Mouse (Mus musculus): Measurements from ENCODE around the gene Atrnl1.

The Atrnl1 gene

DNA sequence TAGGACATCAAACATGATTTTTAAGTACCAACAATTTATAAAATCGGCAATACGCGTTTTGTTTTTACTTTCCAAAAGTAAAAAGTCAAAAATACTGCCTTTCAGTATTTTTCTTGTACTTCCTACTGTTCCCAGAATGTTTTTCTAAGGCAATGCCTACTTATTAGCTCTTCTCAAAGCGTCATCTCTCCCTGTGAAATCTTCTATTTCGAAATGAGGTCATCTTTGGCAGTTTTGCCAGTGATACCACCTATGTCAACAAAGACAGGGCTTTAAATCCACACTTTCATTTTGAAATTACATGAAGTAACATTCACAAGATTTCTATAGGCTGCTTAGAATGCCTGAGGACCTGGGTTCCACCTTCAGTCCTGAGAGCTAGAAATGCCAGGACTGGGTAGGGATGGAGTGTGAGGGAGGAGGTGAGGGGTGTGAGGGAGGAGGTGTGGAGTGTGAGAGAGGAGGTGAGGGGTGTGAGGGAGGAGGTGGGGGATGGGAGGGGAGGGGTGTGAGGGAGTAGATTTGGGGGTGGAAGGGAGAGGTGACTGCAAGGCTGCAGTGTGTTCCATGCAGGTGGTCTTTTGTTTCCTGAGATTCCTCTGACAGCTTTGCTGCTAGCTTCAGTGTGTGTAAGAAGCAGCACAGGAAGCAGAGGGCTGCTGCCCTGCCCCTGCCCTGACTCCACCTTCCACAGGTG, 315.5 kb downstream of the Atrnl1 start:
- DNase-seq (ENCODE audit: low spot score), result no peak

DNA sequence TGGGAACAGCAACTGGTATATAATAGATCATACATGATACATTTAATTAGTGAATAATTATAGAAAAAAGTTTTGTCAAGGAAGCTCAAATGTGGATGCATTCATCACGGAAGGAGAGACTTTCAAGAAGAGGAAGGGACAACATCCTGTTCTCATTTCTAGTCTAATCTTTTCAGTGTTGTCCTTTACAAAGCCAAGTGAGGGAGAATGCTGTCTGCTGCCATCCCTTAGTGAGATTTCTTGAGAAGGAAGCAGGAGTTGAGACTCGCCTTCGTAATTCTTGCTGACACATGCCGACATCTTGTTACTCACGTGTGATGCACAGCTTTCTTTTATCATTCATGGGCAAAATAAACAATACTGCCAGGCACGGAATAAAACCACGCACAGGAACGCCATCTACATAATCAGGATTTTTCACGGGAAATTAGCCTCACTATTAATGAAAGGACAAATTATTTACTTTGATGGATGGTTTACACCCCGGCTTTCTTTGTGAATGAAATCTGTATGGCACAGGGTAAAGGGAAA, 316.2 kb downstream of the Atrnl1 start:
- no peak for DNase-seq (ENCODE audit: low spot score)

DNA sequence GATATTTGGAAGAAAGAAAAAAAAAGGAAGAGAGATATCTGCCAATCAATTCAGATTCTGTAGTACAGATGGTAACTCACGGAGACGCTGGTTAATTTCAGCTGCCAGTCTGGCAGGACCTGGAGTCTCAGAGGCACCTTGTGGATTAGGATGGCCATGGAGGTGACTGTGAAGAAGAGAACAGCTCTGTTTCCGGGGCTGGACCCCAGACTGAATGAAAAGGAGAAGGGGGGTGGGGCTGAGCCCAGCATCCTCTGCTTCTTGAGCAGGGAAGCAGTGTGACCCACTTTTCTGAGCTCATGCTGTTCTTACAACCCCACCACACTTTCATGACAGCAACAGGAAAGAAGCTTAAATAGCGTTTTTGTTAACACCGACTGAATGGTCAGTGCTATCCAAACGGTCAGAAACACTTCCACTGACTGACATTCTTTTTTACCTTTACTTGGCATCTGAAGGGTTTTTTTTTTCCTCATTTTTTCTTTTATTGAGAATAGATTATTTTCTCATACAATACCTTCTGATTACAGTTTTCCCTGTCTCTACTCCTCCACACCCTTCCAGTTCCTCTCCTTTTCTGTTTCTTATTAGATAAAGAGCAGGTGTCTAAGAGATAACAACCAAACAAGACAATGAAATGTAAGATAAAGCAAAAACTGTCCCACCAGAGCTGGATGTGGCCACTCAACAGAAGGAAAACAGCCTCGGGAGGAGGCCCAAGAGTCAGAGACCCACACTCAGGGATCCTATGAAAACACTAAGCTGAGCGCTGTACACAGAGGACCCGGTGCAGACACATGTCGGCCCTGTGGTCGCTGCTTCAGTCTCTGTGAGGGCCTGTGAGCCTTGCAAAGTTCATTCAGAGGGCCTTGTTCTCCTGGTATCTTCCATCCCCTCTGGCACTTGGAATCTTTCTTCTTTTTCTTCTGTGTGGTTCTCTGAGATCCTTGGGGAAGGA, 317.0 kb downstream of the Atrnl1 start:
- no peak for DNase-seq (ENCODE audit: low spot score)

DNA sequence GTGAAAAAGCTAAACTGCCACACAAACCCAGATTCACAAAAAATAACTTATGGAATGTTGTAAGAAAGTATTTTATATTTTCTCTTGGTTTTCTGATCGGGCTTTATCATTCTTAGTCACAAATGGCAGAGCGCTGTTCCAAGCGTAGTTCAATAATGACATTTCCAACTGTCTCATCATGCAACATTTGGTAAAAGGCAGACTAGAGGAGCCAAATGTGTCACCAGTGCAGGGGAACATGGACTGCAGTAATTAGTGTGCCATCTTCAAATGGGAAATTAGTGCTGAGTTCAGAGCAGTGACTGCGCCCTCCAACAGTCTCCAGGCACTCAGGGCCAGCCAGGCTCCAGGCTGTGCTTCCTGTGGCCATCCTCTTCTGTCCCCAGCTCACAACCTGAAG, 320.8 kb downstream of the Atrnl1 start:
- DNase-seq (ENCODE audit: low spot score), result no peak

DNA sequence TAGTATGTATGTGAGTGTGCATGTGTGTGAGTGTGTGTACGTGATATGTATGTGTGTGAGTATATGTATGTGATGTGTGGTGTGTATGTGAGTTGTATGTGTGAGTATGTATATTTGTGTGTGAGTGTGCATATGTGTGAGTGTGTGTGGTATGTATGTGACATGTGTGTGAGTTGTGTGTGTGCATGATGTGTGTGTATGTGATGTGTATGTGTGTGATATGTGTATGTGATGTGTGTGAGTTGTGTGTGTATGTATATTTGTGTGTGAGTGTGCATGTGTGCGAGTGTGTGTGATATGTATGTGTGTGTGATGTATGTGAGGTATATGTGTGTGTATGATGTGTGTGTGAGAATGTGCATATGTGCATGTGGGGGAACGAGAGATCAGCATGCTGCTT, 326.0 kb downstream of the Atrnl1 start:
- DNase-seq (ENCODE audit: low spot score), result no peak

DNA sequence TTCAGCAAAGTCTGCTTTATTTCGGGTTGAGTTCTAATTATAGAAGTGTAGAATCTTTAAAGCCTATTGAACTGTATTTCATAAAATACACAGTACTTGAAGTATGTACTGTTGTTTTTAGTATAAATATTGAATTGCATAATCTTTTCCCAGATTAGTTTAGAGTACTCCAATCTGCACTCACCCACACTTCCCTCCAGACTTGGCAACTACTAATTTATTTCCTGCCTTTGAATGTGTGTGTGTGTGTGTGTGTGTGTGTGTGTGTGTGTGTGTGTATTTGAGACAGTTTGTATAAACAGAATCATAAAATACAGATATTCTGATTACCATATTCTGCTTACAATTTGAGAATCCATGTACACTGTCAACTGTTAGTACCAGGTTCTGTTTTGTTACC, 328.3 kb downstream of the Atrnl1 start:
- DNase-seq (ENCODE audit: low spot score), result no peak

DNA sequence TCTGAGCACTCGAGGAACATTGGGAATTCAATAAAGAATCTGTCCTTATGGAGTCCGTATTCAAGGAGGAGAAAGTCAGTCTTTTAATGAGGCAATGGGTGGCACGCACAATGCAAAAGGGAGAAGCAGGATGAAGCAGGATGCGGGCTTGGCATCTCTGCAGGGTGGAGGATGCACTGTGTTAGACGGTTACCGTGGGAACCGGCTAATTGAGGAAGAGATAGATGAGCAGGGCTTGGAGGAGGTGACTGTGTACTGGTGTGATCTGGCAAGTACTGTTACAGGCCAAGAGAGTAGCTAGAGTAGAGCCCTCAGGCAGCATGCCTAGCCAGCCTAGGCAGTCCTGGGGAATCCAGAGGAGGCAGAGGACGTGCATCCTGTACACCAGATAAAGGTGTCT, 330.7 kb downstream of the Atrnl1 start:
- DNase-seq (ENCODE audit: low spot score), result no peak

DNA sequence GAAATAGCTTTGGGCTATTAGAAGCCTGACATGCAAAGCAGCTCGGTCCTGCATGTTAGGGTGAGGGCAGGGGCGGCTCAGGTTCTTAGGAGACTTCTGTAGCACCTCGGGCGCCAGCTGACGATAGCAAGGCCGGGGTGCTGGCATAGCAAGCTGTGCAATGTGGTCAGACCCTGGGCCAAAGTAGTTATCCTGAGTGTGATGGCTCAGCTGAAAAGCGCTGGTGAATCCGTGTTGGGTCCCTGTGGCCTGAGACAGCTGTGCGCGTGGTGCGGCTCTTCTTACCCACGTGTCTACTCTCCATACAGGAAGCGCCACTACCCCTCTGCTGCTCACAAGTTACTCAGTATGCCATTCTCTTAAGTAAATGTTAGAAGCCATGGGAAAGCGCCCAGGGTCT, 331.4 kb downstream of the Atrnl1 start:
- DNase-seq (ENCODE audit: low spot score), result no peak

DNA sequence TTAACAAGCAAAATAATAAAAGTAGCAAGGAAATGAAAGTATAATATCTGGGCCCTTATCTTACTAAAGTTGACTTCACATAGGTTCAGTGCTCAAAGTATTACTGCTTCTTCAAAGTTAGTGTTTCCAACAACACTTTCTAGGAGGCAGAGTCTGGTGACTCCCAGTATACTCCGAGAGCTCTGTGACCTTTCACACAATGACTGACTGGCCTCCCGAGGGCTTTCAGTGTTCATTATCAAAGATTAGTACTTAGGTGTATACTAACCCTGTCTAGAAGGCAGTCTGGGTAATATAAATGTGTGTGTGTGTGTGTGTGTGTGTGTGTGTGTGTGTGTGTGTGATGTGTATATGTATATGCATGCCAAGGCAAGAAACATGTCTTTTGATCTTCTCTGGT, 332.5 kb downstream of the Atrnl1 start:
- DNase-seq (ENCODE audit: low spot score), result no peak

DNA sequence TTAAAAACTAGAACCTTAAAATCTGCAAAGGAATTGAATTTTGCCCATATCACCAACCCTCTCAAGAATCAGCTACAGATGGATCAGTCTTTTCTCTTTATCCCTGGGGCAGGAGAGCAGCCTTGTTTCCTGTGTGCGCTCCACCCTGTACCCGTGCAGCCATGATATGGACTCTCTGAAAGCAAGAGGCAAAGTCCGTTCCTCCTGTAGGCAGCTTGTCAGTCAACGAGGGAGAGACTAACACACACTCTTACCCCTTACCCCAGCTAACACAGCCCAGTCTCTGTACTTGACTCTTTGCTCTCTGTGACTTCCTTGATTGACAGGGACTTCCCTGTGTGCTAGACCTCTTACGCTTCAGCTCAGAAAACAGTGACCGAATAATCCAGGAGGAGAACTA, 333.8 kb downstream of the Atrnl1 start:
- no peak for DNase-seq (ENCODE audit: low spot score)

DNA sequence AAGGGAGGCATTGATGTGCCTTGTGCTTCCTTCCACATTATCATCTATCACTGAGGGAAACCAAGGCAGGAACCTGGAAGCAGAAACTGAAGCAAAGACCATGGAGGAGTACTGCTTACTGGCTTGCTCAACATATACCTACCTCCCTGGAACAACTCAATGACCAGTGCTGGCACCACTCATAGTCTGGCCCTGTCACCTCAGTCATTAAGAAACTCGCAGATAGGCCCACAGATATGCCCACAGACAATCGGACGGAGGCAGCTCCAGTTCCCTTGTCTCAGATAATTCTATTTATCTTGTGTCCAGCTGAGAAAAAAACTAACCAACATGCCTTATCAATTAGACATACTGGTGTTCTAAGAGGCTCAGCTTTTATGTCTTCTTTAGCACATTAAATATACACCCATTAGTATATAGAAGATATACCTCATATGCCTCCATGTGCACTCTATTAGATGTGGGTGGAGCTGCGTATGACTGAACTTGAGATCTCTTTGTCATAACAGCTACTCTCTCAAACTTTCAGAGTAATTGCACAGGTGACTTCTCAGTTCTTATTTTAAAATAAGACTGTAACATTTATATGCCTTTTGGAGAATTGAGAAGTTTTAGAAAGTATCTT, 334.9 kb downstream of the Atrnl1 start:
- no peak for DNase-seq (ENCODE audit: low spot score)

DNA sequence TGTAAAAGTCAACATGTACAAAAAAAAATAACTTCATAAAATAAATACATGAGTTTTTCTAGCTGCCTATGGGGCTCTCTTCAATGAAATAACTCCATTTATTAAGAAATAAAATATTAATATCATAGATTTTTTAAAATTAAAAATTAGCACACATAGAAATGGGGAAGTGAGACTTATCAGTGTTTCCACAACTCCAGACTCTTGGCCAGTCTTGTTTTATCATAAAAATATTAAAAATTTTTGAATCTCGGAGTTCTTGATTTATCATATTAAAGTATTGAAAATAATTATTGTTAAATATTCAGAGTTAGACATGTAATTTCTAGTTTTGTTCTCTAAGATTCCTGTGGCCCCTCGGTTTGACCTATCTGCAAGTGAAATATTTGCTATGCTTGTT, 337.7 kb downstream of the Atrnl1 start:
- no peak for DNase-seq (ENCODE audit: low spot score)

DNA sequence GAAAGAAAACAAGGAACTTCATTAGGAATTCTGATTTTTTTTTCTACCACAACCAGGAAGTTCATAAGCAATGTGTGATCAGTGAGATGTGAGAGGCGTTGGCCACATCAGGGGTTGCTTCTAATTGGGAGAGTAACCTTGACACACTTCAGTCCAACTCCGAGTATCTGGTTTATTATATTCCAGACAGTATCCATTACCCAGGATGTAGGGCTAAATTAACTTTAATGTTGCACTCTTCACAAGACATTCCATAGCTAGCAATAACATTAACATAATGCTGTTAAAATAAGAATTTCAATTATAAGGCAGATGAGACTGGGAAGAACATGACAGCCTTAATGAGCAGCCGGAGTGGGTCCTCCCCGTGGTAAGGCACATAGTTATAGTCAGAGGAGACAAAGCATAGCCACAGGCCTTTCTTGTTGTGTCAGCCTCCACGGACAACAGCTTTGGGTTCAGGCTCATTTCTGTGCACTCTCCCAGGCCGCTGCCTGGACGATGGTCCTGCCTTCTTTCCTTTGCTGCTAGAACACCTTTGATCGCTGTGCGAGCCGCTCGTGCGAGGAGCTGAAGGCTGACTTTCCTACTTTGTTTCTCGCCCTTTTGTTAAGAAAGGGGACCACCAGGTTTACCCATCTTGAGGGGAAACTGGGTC, 338.6 kb downstream of the Atrnl1 start:
- no peak for DNase-seq (ENCODE audit: low spot score)

DNA sequence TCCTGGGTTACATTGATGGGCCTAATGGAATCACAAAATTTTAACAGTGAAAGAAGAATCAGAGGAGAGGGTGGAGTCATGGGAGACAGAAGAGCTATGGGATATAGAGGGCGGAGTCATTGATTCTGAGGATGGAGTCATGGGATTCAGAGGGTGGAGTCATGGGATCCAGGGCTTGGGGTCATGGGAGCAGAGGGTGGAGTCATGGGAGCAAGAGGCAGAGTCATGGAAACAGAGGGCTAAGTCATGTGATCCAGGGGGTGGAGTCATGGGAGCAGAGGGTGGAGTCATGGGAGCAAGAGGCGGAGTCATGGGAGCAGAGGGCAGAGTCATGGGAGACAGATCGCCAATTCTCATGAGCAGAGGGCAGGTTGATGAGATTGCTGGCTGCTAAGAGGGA, 343.3 kb downstream of the Atrnl1 start:
- DNase-seq (ENCODE audit: low spot score), result no peak

DNA sequence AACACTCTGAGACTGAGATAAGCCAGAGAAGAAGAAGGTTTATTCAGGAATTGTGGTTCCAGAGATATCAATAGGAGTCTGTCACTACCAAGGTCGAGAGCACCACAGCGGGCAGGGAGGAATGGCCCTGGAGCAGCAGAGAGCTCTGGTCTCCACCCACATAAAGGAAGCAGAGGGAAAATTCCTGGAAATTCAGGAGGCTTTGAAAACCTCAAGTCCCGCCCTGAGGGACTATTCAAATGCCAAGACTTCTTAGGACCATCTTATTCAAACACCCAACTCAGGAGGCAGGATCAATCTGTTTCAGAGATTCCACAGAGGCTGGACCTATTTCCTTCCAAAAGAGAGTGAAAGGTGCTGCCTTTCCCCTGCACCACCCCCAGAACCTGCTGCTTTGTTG, 345.6 kb downstream of the Atrnl1 start:
- DNase-seq (ENCODE audit: low spot score), result no peak

DNA sequence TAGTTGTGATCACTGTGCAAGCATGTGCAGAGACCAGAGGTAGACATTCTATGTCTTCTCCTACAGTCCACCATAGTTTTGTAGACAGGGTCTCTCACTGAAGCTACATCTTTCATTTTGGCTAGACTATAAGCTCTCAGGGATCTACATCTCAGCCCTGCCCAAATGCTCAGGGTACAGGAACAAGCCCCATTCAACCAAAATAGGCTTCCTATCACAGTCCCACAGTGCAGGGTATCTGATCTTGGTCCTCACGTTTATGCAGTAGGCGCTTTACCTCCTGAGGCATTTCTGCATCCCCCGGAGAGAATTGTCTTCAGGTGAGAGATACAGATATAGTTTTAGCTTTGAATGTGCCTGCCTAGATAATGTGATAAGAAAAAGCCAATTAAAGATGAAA, 346.5 kb downstream of the Atrnl1 start:
- DNase-seq (ENCODE audit: low spot score), result no peak

DNA sequence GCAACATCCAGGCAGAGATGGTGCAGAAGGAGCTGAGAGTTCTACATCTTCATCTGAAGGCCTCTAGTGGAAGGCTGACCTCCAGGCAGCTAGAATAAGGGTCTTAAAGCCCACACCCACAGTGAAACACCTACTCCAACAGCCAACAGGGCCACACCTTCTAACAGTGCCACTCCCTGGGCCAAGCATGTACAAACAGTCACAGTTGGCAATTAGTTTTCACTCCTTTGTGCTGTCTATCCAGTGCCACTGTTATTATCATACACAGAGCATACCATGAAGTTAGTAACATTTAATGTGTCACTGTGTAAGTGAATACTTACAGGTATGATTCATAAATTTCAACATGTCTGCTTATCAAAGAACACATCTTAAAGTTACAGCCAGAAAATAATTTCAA, 347.3 kb downstream of the Atrnl1 start:
- no peak for DNase-seq (ENCODE audit: low spot score)

DNA sequence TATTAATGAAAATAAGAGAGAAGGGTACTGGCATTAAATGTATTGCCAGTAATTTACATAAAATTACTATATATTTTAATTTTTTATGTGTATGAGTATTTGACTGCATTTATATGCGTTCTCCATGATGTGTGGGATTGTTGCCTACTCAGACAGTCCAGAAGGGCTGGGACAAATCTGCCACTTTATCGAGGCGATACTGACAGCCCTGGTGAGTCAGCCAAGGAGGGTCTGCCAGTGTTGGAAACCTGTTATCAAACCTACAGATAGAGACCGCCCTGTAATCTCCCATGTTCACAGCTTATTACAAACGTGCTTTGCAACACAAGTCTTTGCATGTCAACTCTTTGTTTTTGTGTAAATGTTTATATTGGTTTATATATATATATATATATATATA, 347.9 kb downstream of the Atrnl1 start:
- DNase-seq (ENCODE audit: low spot score), result no peak

DNA sequence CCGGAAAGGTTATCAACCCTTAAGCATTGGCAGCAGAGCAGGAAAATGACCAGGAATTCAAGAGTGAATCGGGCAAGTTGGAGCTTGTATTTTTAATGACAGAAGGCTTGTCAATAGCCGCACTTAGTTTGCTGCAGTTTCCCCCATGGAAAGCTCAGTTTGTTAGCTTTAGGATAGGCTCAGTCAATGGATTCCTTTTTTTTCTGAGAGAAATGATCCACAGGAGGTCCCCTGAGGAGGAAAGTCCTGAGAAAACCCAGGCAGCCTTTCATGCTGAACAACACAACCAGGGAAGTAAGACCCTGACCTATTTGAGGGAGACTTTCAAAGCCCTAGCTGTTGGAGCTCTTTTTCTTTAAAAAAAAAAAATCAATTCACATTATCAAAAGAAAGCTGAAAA, 350.5 kb downstream of the Atrnl1 start:
- no peak for DNase-seq (ENCODE audit: low spot score)

DNA sequence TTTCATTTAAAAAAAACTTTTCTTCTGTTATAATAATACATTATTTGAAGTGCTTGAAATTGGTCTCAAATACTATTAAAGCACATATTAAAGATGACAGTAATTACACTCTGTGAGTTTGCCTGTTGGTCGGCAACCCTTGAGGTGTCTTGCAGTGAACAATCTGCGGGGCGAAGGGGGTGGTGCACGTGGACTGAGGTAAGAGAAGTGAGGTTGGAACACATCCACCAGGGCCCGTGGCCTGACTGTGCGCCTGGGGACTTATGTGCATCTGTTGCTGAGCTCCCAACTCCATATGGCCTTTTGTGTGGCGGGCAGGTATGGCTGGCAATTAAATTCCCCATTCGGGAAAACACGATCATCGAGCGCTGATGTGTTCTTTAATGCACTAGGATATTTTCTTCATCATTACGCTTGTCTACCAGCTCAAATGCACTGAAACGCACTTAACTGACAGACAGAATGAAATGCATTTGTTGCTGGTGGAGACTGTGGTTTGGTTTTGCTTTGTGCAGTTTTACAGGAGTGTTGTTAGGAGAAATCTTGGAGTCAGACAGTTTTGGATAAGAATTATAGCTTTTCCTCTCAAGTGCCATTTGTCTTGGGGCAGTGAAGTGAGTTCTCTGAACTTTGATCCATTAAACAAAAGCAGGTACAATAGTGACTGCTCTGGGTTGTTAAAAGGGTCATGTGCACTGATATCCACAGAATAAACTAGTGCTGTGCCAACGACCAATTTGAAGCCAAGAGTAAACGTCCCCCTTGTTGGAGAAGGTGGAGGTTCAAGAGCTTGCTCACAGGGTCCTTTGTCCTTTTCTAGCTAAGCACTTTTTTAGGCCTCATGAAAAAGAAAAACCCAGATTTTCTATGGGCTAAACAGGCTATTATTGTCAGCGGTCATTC, 351.2 kb downstream of the Atrnl1 start:
- no peak for DNase-seq (ENCODE audit: low spot score)

DNA sequence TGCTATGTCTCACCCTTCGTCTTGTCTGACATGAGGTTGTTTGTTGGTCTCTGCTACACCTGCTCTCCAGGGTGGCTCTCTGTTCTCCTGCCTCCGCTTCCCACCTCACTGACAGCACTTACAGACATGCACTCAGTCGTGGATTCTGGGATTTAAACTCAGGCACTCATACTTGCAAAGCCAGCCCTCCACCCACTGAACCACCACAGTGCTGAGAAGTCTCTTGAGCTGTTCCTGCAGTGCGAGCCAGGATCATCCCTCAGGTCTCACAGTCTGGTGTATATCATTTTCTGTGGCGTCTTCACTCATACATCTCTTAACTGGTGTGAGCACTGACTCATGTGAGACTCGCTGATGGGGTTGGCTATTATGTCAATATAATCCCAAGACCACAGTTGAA, 353.0 kb downstream of the Atrnl1 start:
- no peak for DNase-seq (ENCODE audit: low spot score)

Data from T-cell, adult 2 months (primary cell).